Mouse (Mus musculus): ENCODE results near the gene Prkaa2.

- TF ChIP-seq CTCF (IDR thresholded peaks at IDR 0.05; ENCODE audit: borderline replicate concordance, control insufficient read depth, extremely low read depth, insufficient read depth, low read length, poor library complexity) (no peak), POLR2A (IDR thresholded peaks at IDR 0.05; ENCODE audit: control insufficient read depth, extremely low read depth, insufficient read depth, low read length, poor library complexity) (no peak)
Measured at GRCm38 (mm10) chr4:104999702-105000101, 110.0 kb downstream of the Prkaa2 start.

Measured in thymus, adult 2 months (tissue).